Mouse (Mus musculus): ENCODE data around the gene 1700006A11Rik. TPM values are rescaled to one million over a fixed set of nuclear protein-coding genes. Genes with fewer than 3 reads are reported as not detected.
"Not testable (repeated sequence)": the region's sequence is repeated elsewhere in the genome, so short reads cannot be mapped to it uniquely, and the experiment has no call there.

Gene 1700006A11Rik
- polyA plus RNA-seq (2014; fragmentation: Nextera tagmentation; extraction: Ambion mirVana) = not detected in 2 replicates

- Histone ChIP-seq H3K4me2 (replicated peaks; ENCODE audit: low read depth, low read length) (no peak within 1 kb of the TSS), H3K27ac (ENCODE audit: low read depth, low read length) (no peak within 1 kb of the TSS), H3K36me3 (ENCODE audit: control insufficient read depth, insufficient read depth, low read length) (no peaks in the 10 kb centered on the region), H3K4me3 (ENCODE audit: low read depth, low read length) (no peak within 1 kb of the TSS), H3K9ac (ENCODE audit: low read depth, low read length) (no peak within 1 kb of the TSS), H3K27me3 (ENCODE audit: control insufficient read depth, insufficient read depth, low read length) (no peaks in the 10 kb centered on the region), H3K9me3 (ENCODE audit: control insufficient read depth, low read length) (no peaks in the 10 kb centered on the region), H3K4me1 (replicated peaks; ENCODE audit: control insufficient read depth, insufficient read depth, low read length) (no peaks in the 10 kb centered on the region)
- DNase-seq (ENCODE audit: low spot score) (no peak), ATAC-seq (ENCODE audit: low FRiP score) (no peak)
- 81% methylated on average over 1 of the region's 1 CpGs for WGBS
Measured at GRCm38 (mm10) chr3:124425940-124426339, at the start of gene 1700006A11Rik. Gene 1700006A11Rik (minus strand): TSS chr3:124426040.

GRCm38 (mm10) chr3:124474291-124474690 is 48.5 kb upstream of the 1700006A11Rik start:
- not testable (repeated sequence) for H3K4me1 ChIP-seq (replicated peaks; ENCODE audit: control insufficient read depth, insufficient read depth, low read length); H3K36me3 ChIP-seq (ENCODE audit: control insufficient read depth, insufficient read depth, low read length); H3K9ac ChIP-seq (ENCODE audit: low read depth, low read length); H3K27me3 ChIP-seq (ENCODE audit: control insufficient read depth, insufficient read depth, low read length); H3K9me3 ChIP-seq (ENCODE audit: control insufficient read depth, low read length); H3K27ac ChIP-seq (ENCODE audit: low read depth, low read length); H3K4me3 ChIP-seq (ENCODE audit: low read depth, low read length); H3K4me2 ChIP-seq (replicated peaks; ENCODE audit: low read depth, low read length); ATAC-seq (ENCODE audit: low FRiP score); DNase-seq (ENCODE audit: low spot score)
- WGBS = 90% methylated on average over 5 of the region's 5 CpGs

GRCm38 (mm10) chr3:124466102-124466730 is 40.4 kb upstream of the 1700006A11Rik start:
- Histone ChIP-seq H3K4me1 (replicated peaks; ENCODE audit: control insufficient read depth, insufficient read depth, low read length) (no peaks in the 10 kb centered on the region), H3K27me3 (ENCODE audit: control insufficient read depth, insufficient read depth, low read length) (no peaks in the 10 kb centered on the region), H3K4me3 (ENCODE audit: low read depth, low read length) (no peak overlapping the region), H3K4me2 (replicated peaks; ENCODE audit: low read depth, low read length) (no peak overlapping the region), H3K9ac (ENCODE audit: low read depth, low read length) (no peak overlapping the region), H3K9me3 (ENCODE audit: control insufficient read depth, low read length) (no peaks in the 10 kb centered on the region), H3K36me3 (ENCODE audit: control insufficient read depth, insufficient read depth, low read length) (no peaks in the 10 kb centered on the region), H3K27ac (ENCODE audit: low read depth, low read length) (no peak overlapping the region)
- DNase-seq (ENCODE audit: low spot score) (no peak), ATAC-seq (ENCODE audit: low FRiP score) (peak; percentile 57; the same call in 1 of the 2 replicates)
- WGBS = 93% methylated on average over 6 of the region's 6 CpGs

- Histone ChIP-seq H3K27me3 (ENCODE audit: control insufficient read depth, insufficient read depth, low read length) (no peaks in the 10 kb centered on the region), H3K36me3 (ENCODE audit: control insufficient read depth, insufficient read depth, low read length) (no peaks in the 10 kb centered on the region), H3K4me2 (replicated peaks; ENCODE audit: low read depth, low read length) (no peak overlapping the region), H3K9me3 (ENCODE audit: control insufficient read depth, low read length) (no peaks in the 10 kb centered on the region), H3K4me3 (ENCODE audit: low read depth, low read length) (no peak overlapping the region), H3K27ac (ENCODE audit: low read depth, low read length) (no peak overlapping the region), H3K9ac (ENCODE audit: low read depth, low read length) (no peak overlapping the region), H3K4me1 (replicated peaks; ENCODE audit: control insufficient read depth, insufficient read depth, low read length) (no peaks in the 10 kb centered on the region)
- WGBS = 76% methylated on average over 5 of the region's 5 CpGs
- DNase-seq (ENCODE audit: low spot score) (no peak), ATAC-seq (ENCODE audit: low FRiP score) (no peak)
Measured at GRCm38 (mm10) chr3:124392201-124392600, 33.6 kb downstream of the 1700006A11Rik start.

DNA sequence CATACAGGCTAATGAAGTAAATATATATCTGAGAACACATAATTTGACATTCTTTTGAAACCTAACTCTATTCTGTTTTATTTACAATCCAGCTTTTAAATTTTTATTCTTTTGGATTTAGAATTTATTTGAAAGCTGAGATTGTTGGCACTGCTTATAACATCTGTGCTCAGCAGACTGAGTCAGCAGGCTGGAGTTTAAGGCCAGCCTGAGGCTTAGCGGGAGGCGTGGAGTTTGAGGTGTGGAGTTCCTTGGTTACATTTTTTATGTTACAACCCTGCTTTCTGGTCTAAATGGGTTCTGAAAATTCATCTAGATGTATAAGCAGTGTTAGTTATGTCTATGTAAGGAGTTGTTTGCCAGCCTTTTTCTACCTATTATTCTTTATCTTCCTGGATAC is 35.7 kb downstream of the 1700006A11Rik start:
- Histone ChIP-seq H3K9ac (ENCODE audit: low read depth, low read length) (no peak overlapping the region), H3K27ac (ENCODE audit: low read depth, low read length) (no peak overlapping the region), H3K4me1 (replicated peaks; ENCODE audit: control insufficient read depth, insufficient read depth, low read length) (no peaks in the 10 kb centered on the region), H3K27me3 (ENCODE audit: control insufficient read depth, insufficient read depth, low read length) (no peaks in the 10 kb centered on the region), H3K4me2 (replicated peaks; ENCODE audit: low read depth, low read length) (no peak overlapping the region), H3K4me3 (ENCODE audit: low read depth, low read length) (no peak overlapping the region), H3K36me3 (ENCODE audit: control insufficient read depth, insufficient read depth, low read length) (no peaks in the 10 kb centered on the region), H3K9me3 (ENCODE audit: control insufficient read depth, low read length) (no peaks in the 10 kb centered on the region)
- DNase-seq (ENCODE audit: low spot score) = no peak
- no peak for ATAC-seq (ENCODE audit: low FRiP score)
- 93% methylated on average over 2 of the region's 2 CpGs for WGBS

GRCm38 (mm10) chr3:124389650-124390049 is 36.2 kb downstream of the 1700006A11Rik start:
- Histone ChIP-seq H3K9ac (ENCODE audit: low read depth, low read length) (no peak overlapping the region), H3K27me3 (ENCODE audit: control insufficient read depth, insufficient read depth, low read length) (no peaks in the 10 kb centered on the region), H3K4me1 (replicated peaks; ENCODE audit: control insufficient read depth, insufficient read depth, low read length) (no peaks in the 10 kb centered on the region), H3K4me2 (replicated peaks; ENCODE audit: low read depth, low read length) (no peak overlapping the region), H3K27ac (ENCODE audit: low read depth, low read length) (no peak overlapping the region), H3K36me3 (ENCODE audit: control insufficient read depth, insufficient read depth, low read length) (no peaks in the 10 kb centered on the region), H3K9me3 (ENCODE audit: control insufficient read depth, low read length) (no peaks in the 10 kb centered on the region), H3K4me3 (ENCODE audit: low read depth, low read length) (no peak overlapping the region)
- no peak for DNase-seq (ENCODE audit: low spot score)
- WGBS = 74% methylated on average over 2 of the region's 2 CpGs
- no peak for ATAC-seq (ENCODE audit: low FRiP score)

DNA sequence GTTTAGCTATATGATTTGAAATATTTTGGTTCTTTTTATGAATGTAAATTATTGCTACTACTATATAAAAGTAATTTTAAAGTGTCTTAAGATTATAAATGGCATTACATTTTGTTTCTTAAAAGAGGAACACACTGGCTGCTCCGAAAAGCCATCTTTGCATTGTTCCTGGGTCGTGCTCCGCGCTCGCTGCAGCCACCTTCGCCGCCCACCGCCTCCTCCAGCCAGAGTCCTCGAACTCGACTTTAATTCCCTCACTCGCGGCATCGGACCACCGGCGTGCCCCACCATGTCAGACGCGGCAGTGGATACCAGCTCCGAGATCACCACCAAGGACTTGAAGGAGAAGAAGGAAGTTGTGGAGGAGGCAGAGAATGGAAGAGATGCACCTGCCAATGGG is 40.5 kb downstream of the 1700006A11Rik start:
- not testable (repeated sequence) for H3K27ac ChIP-seq (ENCODE audit: low read depth, low read length); ATAC-seq (ENCODE audit: low FRiP score); H3K27me3 ChIP-seq (ENCODE audit: control insufficient read depth, insufficient read depth, low read length); DNase-seq (ENCODE audit: low spot score); H3K9ac ChIP-seq (ENCODE audit: low read depth, low read length); H3K36me3 ChIP-seq (ENCODE audit: control insufficient read depth, insufficient read depth, low read length); H3K4me3 ChIP-seq (ENCODE audit: low read depth, low read length); H3K4me1 ChIP-seq (replicated peaks; ENCODE audit: control insufficient read depth, insufficient read depth, low read length); H3K4me2 ChIP-seq (replicated peaks; ENCODE audit: low read depth, low read length); H3K9me3 ChIP-seq (ENCODE audit: control insufficient read depth, low read length)
- 87% methylated on average over 18 of the region's 18 CpGs for WGBS

DNA sequence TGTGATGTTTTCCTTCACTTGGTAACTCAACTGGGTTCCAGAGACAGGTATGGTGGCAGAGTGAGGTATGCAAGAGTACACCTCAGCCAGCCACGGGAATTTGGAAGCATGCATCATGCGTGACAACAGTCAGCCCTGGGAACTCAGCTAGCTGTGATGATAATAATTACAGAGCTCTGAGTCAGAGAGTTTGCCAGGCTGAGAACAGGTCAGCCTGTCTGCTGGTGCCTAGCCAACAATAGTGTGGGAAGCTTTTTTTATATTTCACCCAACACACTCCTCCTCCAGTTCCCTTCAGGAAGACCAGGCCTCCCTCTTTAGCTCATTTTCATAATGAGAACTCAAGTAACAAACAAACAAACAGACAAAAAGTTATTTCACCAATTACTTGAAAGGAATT is 53.8 kb downstream of the 1700006A11Rik start:
- H3K27me3 ChIP-seq (ENCODE audit: control insufficient read depth, insufficient read depth, low read length) = no peaks in the 10 kb centered on the region
- no peak overlapping the region for H3K4me2 ChIP-seq (replicated peaks; ENCODE audit: low read depth, low read length)
- H3K4me1 ChIP-seq (replicated peaks; ENCODE audit: control insufficient read depth, insufficient read depth, low read length) = no peaks in the 10 kb centered on the region
- ATAC-seq (ENCODE audit: low FRiP score) (no peak), DNase-seq (ENCODE audit: low spot score) (no peak)
- H3K9ac ChIP-seq (ENCODE audit: low read depth, low read length) = no peak overlapping the region
- H3K36me3 ChIP-seq (ENCODE audit: control insufficient read depth, insufficient read depth, low read length) = no peaks in the 10 kb centered on the region
- H3K27ac ChIP-seq (ENCODE audit: low read depth, low read length) = no peak overlapping the region
- no peak overlapping the region for H3K4me3 ChIP-seq (ENCODE audit: low read depth, low read length)
- WGBS = 81% methylated on average over 2 of the region's 2 CpGs
- no peaks in the 10 kb centered on the region for H3K9me3 ChIP-seq (ENCODE audit: control insufficient read depth, low read length)

GRCm38 (mm10) chr3:124357533-124357932 is 68.3 kb downstream of the 1700006A11Rik start:
- no peak for ATAC-seq (ENCODE audit: low FRiP score)
- WGBS = 91% methylated on average over 3 of the region's 3 CpGs
- H3K9me3 ChIP-seq (ENCODE audit: control insufficient read depth, low read length) = no peaks in the 10 kb centered on the region

More at GRCm38 (mm10) chr3:124357533-124357932, 68.3 kb downstream of the 1700006A11Rik start:
- Histone ChIP-seq H3K4me1 (replicated peaks; ENCODE audit: control insufficient read depth, insufficient read depth, low read length) (no peaks in the 10 kb centered on the region), H3K4me2 (replicated peaks; ENCODE audit: low read depth, low read length) (no peak overlapping the region), H3K27me3 (ENCODE audit: control insufficient read depth, insufficient read depth, low read length) (no peaks in the 10 kb centered on the region), H3K9ac (ENCODE audit: low read depth, low read length) (no peak overlapping the region), H3K36me3 (ENCODE audit: control insufficient read depth, insufficient read depth, low read length) (no peaks in the 10 kb centered on the region), H3K4me3 (ENCODE audit: low read depth, low read length) (no peak overlapping the region), H3K27ac (ENCODE audit: low read depth, low read length) (no peak overlapping the region)
- DNase-seq (ENCODE audit: low spot score) = no peak
